Mouse (Mus musculus) midbrain, embryonic 16.5 days (tissue): ENCODE measurements at regions not wholly inside any gene's neighbourhood (a gene's known extent, or its start where the extent isn't known, plus 50 kb on each side); places are given as distances from the start of the nearest gene placed in this dataset.
A peak's percentile ranks its signal among the peaks of the same experiment; 100 is the strongest.

Experiments used
- ATAC-seq: fragments of 200-750 bp; cut with Nextera tagmentation; 2 replicates; pipeline ENCODE4 v1.8.0; 2017; ENCODE audit warnings: moderate TSS enrichment
- H3K27ac ChIP-seq: fragments of 300-500 bp; sonication (generic); 2 replicates; pipeline ENCODE4 v1.5.1; 2014; ENCODE audit warnings: mild to moderate bottlenecking, low read length, mixed read lengths
- H3K27me3 ChIP-seq: fragments of 300-500 bp; sonication (generic); 2 replicates; pipeline ENCODE4 v1.6.1; 2014; ENCODE audit warnings: low read depth, low read length, mixed read lengths; ENCODE audit not compliant: control insufficient read depth, insufficient read depth
- H3K36me3 ChIP-seq: fragments of 300-500 bp; sonication (generic); 2 replicates; pipeline ENCODE4 v1.6.1; 2014; ENCODE audit warnings: mild to moderate bottlenecking, low read length, moderate library complexity, mixed read lengths; ENCODE audit not compliant: control insufficient read depth, insufficient read depth
- H3K4me1 ChIP-seq: fragments of 300-500 bp; sonication (generic); 2 replicates; pipeline ENCODE4 v1.6.1; 2014; ENCODE audit warnings: mild to moderate bottlenecking, low read length, mixed read lengths; ENCODE audit not compliant: control insufficient read depth, insufficient read depth
- H3K4me2 ChIP-seq: fragments of 300-500 bp; sonication (generic); 2 replicates; pipeline ENCODE4 v1.6.1; 2014; ENCODE audit warnings: mild to moderate bottlenecking, low read length, mixed read lengths
- H3K4me3 ChIP-seq: fragments of 300-500 bp; sonication (generic); 2 replicates; pipeline ENCODE4 v1.5.1; 2014; ENCODE audit warnings: low read depth, mild to moderate bottlenecking, low read length, moderate library complexity, mixed read lengths
- H3K9ac ChIP-seq: fragments of 300-500 bp; sonication (generic); 2 replicates; pipeline ENCODE4 v1.6.1; 2014; ENCODE audit warnings: low read depth, low read length, mixed read lengths
- H3K9me3 ChIP-seq: fragments of 300-500 bp; sonication (generic); replicated peaks from 2 replicates; pipeline ENCODE4 v1.6.1; 2014; ENCODE audit warnings: mild to moderate bottlenecking, low read length, mixed read lengths; ENCODE audit not compliant: control insufficient read depth, poor library complexity, severe bottlenecking
- WGBS: fragments of 180-500 bp; shearing (Covaris S2); extraction: QIAGEN DNeasy Blood & Tissue Kit; methylation state at CpG from one replicate; pipeline ENCODE4 v1.1.7; 2014; 5-methylcytosine and 5-hydroxymethylcytosine counted together

DNA sequence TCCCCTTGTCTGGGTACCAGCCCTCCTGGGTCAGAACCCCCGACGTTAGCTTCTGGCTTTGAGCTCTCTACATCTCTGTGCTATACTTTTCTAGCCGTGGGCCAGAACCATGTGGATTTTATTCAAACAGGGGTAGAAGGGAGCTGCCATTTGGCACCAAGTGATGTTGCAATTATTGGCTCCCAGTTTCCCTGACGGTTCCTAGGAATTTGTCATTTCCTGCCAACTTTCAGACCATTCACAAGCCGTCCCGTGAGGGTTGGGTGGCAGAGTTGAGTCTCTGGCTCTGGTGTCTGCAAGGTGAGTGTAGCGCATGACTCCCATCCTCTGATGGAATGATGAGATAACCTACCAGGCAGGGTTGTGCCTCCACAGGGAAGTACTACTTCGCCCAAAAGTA is 181.2 kb upstream of the Zdhhc25 start:
- Histone ChIP-seq H3K9me3 (peaks cover 10% of the 10 kb centered on the region; the same call in 1 of the 2 replicates), H3K4me2 (no peak overlapping the region), H3K4me3 (no peak overlapping the region), H3K27ac (no peak overlapping the region), H3K9ac (no peak overlapping the region), H3K4me1 (0 out of 2 replicates have a peak, but pooled peaks cover 2% of the 10 kb centered on the region), H3K36me3 (no peaks in the 10 kb centered on the region), H3K27me3 (no peaks in the 10 kb centered on the region; the same call in 1 of the 2 replicates)
- no peak for ATAC-seq
- 70% methylated on average over 8 of the region's 8 CpGs for WGBS

DNA sequence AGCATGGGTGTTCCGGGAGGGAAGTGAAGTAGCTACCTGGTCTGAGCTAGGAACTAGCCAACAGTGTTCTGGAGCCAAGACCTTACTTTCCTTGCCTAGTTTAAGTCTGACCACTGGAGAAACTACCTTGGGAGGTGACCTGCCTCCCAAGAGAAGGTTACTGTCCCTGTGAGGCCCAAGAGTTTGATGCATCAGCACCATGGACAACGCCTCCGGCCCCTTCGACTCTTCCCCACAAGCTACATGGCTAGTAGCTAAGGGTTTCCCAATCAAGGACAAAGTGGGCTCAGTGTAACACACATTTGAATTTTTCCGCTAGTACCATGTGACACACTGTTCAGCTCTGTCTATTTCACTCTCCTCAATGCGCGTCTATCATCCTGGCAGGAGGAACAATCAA is 171.7 kb upstream of the Zdhhc25 start:
- Histone ChIP-seq H3K36me3 (no peaks in the 10 kb centered on the region), H3K4me1 (peaks cover 5% of the 10 kb centered on the region), H3K9me3 (peaks cover 3% of the 10 kb centered on the region; the same call in 1 of the 2 replicates), H3K4me3 (no peak overlapping the region), H3K4me2 (no peak overlapping the region), H3K27me3 (peaks cover 6% of the 10 kb centered on the region; the same call in 1 of the 2 replicates), H3K9ac (no peak overlapping the region), H3K27ac (no peak overlapping the region)
- no peak for ATAC-seq
- WGBS: 70% methylated on average over 7 of the region's 7 CpGs

DNA sequence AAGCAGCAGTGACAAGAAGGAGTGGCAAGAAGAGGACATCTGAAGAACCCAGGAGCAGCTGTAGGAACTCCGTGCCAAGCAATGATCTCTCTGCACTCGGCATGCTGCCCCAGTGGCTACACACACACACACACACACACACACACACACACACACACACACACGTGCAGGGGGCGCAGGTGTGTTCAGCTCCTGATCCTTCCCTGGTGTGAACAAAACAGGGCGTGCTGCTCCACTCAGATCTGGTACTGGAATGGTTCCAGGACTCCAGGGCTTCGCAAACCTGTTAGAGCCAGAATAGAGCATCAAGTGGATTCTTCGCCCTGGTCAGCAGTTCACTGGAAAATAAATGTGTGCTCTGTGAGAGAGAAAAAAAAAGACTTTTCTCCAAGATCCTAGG is 169.2 kb upstream of the Zdhhc25 start:
- Histone ChIP-seq H3K9me3 (no peaks in the 10 kb centered on the region), H3K27me3 (peaks cover 6% of the 10 kb centered on the region; the same call in 1 of the 2 replicates), H3K4me1 (peaks cover 5% of the 10 kb centered on the region), H3K4me3 (no peak overlapping the region), H3K4me2 (no peak overlapping the region), H3K27ac (no peak overlapping the region), H3K36me3 (no peaks in the 10 kb centered on the region), H3K9ac (no peak overlapping the region)
- WGBS: 78% methylated on average over 7 of the region's 7 CpGs
- no peak for ATAC-seq

DNA sequence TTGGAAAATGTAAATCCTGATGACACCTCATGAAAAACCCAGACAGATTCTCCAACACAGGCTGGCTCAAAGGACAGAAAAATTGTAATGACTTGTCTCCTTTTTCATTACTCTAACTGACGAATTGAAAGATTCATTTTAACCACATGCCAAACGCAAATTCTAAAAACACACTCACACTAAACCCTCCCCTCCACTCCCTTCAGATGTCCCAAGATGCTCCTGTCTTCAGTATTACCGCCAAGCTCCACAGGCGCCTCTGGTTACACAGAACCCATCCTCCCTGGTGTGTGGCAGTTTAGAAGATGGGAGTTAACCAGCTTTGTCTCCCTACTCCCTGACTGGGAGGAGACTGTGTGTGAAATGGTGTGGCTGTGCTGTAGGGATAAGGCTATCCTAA is 151.8 kb upstream of the Zdhhc25 start:
- H3K4me1 ChIP-seq: no peaks in the 10 kb centered on the region
- no peak overlapping the region for H3K9ac ChIP-seq
- no peak overlapping the region for H3K27ac ChIP-seq
- H3K36me3 ChIP-seq: no peaks in the 10 kb centered on the region
- WGBS: 85% methylated on average over 4 of the region's 4 CpGs
- no peaks in the 10 kb centered on the region for H3K9me3 ChIP-seq
- no peak overlapping the region for H3K4me3 ChIP-seq
- no peak for ATAC-seq
- H3K4me2 ChIP-seq: no peak overlapping the region
- H3K27me3 ChIP-seq: no peaks in the 10 kb centered on the region

DNA sequence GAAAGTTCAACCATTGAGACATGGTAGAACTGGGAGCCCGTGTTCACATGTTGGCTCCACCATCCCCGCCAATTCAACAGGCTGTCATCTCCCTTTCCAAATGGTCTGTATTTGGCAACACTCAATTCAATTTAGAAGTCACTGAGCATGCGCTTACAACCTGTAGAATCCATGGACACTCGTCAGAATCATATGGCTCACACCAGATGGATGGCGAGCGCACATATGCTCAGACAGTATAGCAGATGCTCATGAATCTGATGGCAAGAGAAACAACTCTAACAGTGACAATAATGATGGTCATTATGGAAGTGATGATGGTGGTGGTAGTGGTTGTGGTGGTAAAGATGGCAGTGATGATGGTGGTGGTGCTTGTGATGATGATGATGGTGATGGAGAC is 148.9 kb upstream of the Zdhhc25 start:
- Histone ChIP-seq H3K9me3 (no peaks in the 10 kb centered on the region), H3K36me3 (no peaks in the 10 kb centered on the region), H3K4me1 (no peaks in the 10 kb centered on the region), H3K4me3 (no peak overlapping the region), H3K9ac (no peak overlapping the region), H3K4me2 (no peak overlapping the region), H3K27ac (no peak overlapping the region), H3K27me3 (no peaks in the 10 kb centered on the region)
- ATAC-seq: no peak
- 94% methylated on average over 6 of the region's 6 CpGs for WGBS

DNA sequence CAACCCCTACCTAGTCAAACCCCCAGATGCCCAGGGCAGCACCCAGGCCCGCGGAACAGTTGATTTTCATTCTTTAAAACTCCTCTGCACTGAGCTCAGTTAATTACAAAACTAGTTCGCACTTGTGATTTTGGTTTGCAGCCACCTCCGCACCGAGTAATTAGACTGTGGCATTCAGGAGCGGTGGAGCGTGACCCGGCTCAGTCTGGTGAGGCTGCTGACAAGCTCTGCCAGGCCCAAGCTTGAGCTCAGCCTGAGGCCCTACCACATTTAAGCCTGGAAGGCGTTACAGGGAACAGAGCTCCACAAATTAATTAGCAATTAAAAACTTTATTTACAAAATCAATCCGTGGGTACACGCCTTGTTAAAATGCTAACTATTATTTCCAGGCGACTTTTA is 132.0 kb upstream of the Zdhhc25 start:
- Histone ChIP-seq H3K4me2 (no peak overlapping the region), H3K9ac (no peak overlapping the region), H3K4me1 (peaks cover 3% of the 10 kb centered on the region; the same call in 1 of the 2 replicates), H3K36me3 (no peaks in the 10 kb centered on the region), H3K27me3 (no peaks in the 10 kb centered on the region), H3K4me3 (no peak overlapping the region), H3K27ac (no peak overlapping the region), H3K9me3 (no peaks in the 10 kb centered on the region)
- 11% methylated on average over 12 of the region's 12 CpGs for WGBS
- peak; percentile 76; the same call in 1 of the 2 replicates for ATAC-seq

DNA sequence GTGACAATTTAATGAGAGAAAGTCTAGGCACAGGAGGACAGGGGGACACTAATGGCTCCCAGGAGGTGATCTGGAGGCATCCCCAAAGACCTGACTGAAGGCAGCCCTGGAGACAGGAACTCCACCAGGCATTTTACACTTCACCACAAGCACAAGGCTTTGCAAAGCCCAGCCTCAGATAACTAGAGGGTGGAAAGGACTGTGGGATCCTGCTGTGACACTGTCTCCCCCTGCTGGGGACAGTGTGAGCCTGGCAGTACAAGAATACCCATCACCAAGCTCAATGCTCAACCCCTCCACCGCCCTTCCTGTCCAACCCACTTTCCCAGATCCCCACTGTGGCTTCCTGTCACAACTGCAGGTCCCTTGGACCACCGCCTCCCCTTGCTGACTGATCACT is 131.3 kb upstream of the Zdhhc25 start:
- Histone ChIP-seq H3K9ac (no peak overlapping the region), H3K4me1 (peaks cover 5% of the 10 kb centered on the region; the same call in 1 of the 2 replicates), H3K27me3 (no peaks in the 10 kb centered on the region), H3K36me3 (no peaks in the 10 kb centered on the region), H3K4me3 (no peak overlapping the region), H3K9me3 (no peaks in the 10 kb centered on the region), H3K4me2 (no peak overlapping the region), H3K27ac (no peak overlapping the region)
- 0 out of 2 replicates have a peak, but pooled peaks have one; percentile 32 for ATAC-seq
- WGBS: 38% methylated on average over 2 of the region's 2 CpGs

DNA sequence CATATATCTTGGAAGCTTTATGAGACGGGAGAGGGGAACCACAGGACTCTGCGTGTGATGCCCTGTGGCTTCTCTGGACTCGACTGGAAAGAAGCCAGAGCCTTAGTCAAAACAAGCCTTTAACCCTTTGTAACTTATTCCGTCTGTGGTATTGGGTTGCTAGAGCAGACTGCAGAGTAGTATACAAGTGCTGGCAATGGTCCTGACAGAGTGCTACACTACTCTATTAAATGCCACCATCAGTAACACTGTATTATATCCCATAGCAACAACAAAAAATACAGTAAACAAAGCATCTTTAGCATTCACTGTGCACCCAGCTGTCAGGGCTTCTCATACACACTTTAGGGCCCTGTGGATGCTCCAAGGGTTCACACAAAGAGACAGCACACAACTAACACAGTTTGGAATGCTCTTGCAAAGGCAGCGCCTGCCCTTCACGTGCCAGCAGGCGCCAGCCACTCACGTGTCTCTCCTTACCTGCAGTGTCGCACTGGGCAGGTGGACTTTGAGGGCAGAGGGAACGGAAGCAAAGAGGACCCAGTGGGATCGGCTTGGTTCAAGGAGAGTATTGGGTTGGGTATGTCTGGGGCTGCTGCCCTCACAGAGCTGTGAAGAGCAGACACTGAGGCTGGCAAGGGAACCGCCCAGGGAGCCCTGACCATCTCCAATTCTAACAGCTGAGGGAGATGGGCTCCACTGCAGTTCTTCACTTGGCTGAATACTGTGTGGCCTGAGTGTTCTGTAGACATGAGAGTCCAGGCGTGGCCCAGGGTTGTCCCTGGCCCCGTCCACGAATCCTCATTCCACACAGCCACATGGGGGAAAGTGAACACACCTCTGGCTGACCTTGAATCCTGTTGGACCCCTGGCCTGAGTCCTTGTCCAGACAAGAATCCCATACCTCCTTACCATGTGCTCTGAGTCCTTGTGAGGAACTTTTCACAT is 130.3 kb upstream of the Zdhhc25 start:
- 75% methylated on average over 15 of the region's 15 CpGs for WGBS
- no peaks in the 10 kb centered on the region for H3K27me3 ChIP-seq
- H3K4me3 ChIP-seq: no peak overlapping the region
- H3K36me3 ChIP-seq: no peaks in the 10 kb centered on the region
- H3K9ac ChIP-seq: no peak overlapping the region
- no peaks in the 10 kb centered on the region for H3K9me3 ChIP-seq
- H3K4me2 ChIP-seq: no peak overlapping the region
- no peak overlapping the region for H3K27ac ChIP-seq
- H3K4me1 ChIP-seq: peaks cover 5% of the 10 kb centered on the region; the same call in 1 of the 2 replicates
- no peak for ATAC-seq

DNA sequence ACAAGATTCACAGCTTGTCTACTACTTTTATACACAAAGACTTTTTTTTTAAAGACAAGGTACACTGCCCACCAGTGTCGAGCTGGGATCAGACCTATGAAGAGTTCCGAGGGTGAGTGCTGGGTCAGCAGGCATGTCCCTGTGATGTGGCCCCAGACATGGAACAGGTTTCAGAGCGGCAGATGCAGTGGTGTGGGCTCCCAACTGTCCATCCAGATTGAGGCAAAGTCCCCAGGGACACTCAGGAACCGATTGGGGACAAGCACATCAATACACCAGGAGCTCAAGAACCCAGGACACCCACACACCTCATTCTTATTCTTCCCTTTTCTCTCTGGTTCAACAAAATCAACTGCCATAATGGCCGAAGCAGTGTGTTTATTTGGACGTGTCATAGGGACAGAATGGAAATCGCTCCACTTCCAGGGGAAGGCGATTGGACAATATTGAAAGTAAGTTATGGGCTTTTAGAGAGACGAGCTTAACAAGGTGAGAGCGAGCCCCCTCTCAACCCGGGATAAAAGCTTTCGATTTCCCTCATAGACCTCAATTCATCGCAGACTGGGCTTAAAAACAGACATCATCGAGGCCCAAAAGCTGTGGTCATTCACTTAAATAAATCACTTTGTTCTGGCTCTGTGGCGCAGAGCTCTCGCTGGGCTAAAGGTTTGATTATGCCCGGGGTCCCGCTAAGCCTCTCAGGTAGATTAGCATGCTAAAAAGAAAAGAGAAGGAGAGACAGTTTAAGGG is 127.6 kb upstream of the Zdhhc25 start:
- no peaks in the 10 kb centered on the region for H3K27me3 ChIP-seq
- 33% methylated on average over 18 of the region's 18 CpGs for WGBS

More for the DNA sequence above, 127.6 kb upstream of the Zdhhc25 start:
- Histone ChIP-seq H3K4me2 (no peak overlapping the region), H3K27ac (no peak overlapping the region), H3K9me3 (no peaks in the 10 kb centered on the region), H3K9ac (no peak overlapping the region), H3K4me1 (peaks cover 5% of the 10 kb centered on the region; the same call in 1 of the 2 replicates), H3K36me3 (no peaks in the 10 kb centered on the region), H3K4me3 (no peak overlapping the region)
- ATAC-seq: no peak
